Mouse (Mus musculus) right cerebral cortex, postnatal 4 days (tissue): ENCODE measurements at regions not wholly inside any gene's neighbourhood (a gene's known extent, or its start where the extent isn't known, plus 50 kb on each side); places are given as distances from the start of the nearest gene placed in this dataset.

ENCODE experiments used
- DNase-seq: peaks from one replicate; pipeline ENCODE4 v3.0.0-alpha.2; 2022

DNA sequence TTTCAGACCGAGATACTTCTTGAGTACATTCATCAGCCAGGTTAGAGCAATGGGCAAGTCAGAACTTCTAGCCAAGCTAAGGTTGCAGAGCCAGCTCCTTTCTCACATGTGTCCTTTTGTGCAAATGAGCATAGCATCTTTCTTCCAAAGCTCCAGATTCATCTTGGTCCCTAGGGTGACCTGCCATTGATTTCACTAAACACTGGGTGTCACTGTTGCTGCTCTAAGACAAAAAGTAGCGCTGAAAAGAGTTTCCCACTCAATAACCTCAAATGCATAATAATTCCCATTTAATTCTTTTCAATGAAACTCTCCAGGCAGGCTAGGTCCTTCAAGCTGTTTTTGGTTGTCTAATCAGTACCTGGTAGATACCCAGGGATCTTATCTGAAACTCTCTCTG is 688.6 kb upstream of the BB014433 start:
- no peak for DNase-seq

DNA sequence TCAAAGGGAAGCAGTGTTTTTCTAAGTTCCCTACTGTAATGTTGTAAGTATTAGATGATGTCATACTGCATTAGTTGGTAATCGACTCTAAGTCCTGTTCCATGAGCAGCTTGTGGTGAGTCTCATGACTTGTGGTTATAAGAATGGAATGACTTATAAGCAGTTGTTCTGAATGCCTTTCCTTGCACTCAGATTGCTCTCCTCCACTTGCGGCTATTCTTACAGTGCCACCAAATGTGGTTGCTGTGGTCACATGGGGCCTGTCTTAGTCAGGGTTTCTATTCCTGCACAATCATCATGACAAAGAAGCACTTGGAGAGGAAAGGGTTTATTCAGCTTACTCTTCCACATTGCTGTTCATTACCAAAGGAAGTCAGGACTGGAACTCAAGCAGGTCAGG is 685.4 kb upstream of the BB014433 start:
- DNase-seq, result no peak

DNA sequence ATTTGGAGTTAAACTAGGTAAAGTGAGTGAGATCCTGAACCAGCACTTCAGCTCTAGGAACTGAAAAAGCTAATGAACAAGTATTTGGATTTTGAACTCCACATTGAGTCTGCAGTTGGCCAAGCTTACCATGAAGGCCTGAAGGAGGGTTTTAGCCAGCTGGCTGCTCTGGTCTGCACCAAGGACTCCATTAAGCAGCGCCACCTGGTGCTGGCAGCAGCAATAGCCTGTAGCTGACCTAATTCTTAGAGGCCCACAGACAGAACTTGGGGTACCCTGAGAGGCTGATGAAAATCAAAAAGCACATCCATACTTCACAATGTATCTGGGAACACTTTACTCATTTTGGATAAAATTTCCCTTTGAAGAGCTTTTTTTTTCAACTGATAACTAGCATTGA is 683.2 kb upstream of the BB014433 start:
- DNase-seq, result peak; percentile 60

DNA sequence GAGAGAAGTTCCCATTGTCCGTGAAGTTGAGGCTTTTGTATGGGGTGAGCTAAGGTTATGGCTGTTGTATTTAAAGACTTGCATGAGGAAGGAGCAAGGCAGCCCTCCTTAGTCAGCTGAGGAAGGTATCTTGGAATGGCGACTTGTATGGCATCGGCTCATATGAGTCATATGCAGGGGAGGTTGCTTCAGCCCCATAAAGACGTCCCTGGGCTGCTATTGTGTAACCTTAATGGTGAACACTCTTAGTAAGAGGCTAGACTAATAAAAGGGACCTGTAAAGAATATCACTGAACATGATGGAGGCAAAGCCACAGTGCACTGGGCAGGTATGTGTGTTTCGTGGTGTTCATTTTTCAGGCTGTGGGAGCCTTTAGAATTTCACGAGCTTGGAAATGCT is 680.4 kb upstream of the BB014433 start:
- no peak for DNase-seq
